Mouse (Mus musculus) limb, embryonic 13.5 days (tissue): ENCODE measurements at regions not wholly inside any gene's neighbourhood (a gene's known extent, or its start where the extent isn't known, plus 50 kb on each side); places are given as distances from the start of the nearest gene placed in this dataset.

ENCODE experiments used
- ATAC-seq: fragments of 200-750 bp; cut with Nextera tagmentation; 2 replicates; pipeline ENCODE4 v1.8.0; 2017; ENCODE audit warnings: low read depth, moderate number of reproducible peaks, moderate TSS enrichment; ENCODE audit not compliant: low FRiP score
- H3K27ac ChIP-seq: fragments of 300-500 bp; sonication (generic); 2 replicates; pipeline ENCODE4 v1.5.1; 2015; ENCODE audit warnings: inconsistent platforms, mild to moderate bottlenecking, moderate library complexity
- H3K27me3 ChIP-seq: fragments of 300-500 bp; sonication (generic); 2 replicates; pipeline ENCODE4 v1.6.1; 2015; ENCODE audit warnings: mild to moderate bottlenecking, inconsistent platforms
- H3K36me3 ChIP-seq: fragments of 300-500 bp; sonication (generic); 2 replicates; pipeline ENCODE4 v1.6.1; 2015; ENCODE audit warnings: inconsistent platforms, mild to moderate bottlenecking, moderate library complexity
- H3K4me1 ChIP-seq: fragments of 300-500 bp; sonication (generic); 2 replicates; pipeline ENCODE4 v1.6.1; 2015; ENCODE audit warnings: inconsistent platforms
- H3K4me2 ChIP-seq: fragments of 300-500 bp; sonication (generic); replicated peaks from 2 replicates; pipeline ENCODE4 v1.6.1; 2015; ENCODE audit warnings: inconsistent platforms, mild to moderate bottlenecking, moderate library complexity
- H3K4me3 ChIP-seq: fragments of 300-500 bp; sonication (generic); 2 replicates; pipeline ENCODE4 v1.5.1; 2015; ENCODE audit warnings: moderate library complexity, mild to moderate bottlenecking, inconsistent platforms
- H3K9ac ChIP-seq: fragments of 300-500 bp; sonication (generic); 2 replicates; pipeline ENCODE4 v1.6.1; 2015; ENCODE audit warnings: mild to moderate bottlenecking, inconsistent platforms
- H3K9me3 ChIP-seq: fragments of 300-500 bp; sonication (generic); 2 replicates; pipeline ENCODE4 v1.6.1; 2016; ENCODE audit warnings: inconsistent platforms
- WGBS: fragments of 180-500 bp; shearing (Covaris S2); methylation state at CpG from one replicate; pipeline ENCODE4 v1.1.7; 2015; 5-methylcytosine and 5-hydroxymethylcytosine counted together

DNA sequence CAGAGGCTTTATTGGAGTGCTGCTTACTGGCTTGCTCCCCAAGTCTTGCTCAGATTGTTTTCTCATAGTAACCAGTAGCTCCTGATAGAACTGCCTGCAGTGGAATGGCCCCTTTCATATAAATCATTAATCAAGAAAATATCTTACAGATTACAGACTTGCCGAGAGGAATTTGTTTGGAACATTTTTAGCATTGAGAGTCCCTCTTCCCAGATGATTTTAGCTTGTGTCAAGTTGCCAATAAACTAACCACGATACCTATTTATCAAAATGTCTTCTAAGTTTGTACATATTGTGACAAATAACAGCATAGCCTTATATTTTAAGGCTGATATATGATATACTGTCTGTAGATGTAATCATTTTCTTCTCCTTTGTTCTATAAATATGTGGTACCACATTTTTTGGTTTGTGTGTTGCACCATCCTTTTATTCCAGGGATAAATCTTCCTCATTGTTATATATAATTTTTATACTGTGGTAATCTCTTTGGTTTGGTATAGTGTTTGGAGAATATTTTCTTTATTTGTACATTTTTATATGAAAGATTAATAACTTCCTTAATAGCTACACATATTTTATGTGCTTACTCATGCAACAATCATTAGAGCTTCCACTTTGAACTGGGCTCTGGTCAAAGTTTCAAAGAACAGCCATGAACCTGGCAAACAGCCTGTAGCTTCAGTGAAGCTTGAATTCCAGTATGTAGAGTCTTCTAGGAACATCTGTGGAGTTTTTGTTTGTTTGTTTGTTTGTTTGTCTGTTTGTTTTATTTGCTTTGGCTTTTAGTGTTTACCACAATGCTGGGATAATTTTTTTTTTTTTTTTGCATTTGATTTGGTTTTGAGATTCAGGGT, 153.1 kb upstream of the Marcks start:
- no peak for ATAC-seq
- H3K27me3 ChIP-seq: no peaks in the 10 kb centered on the region

DNA sequence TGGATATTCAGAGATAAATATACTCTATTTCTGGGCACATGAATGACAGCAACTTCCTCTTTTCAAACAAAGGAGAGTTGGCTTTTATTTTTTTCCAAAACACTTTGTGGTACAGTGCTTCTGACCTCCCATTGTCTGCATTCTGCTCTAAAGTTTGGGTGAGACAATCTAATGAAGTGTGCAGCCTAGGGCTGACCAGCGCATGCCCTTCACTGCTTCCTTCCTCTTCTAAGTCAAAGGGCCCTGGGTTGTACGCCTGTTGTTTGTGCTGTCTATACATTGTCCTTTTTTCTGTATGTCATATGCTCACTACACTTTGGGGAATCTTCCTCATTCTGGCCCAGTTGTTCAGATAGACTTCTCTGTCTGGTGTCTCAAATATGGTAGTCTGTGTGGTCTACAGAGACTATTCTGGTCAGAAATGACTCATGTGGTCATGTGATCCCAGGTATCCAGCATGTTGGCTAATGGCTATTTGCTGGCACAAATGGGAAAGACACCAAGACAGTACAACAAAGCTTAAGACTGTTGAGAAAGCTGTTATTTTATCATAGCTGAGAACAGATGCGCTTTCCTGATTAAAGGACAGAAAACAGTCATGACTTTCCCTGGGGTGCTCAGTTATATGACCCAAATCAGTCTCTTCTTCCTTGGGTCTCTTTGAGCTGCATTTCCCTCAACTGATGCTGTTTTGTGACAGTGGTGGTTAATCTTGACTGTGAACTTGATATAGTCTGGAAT, 151.4 kb upstream of the Marcks start:
- Histone ChIP-seq H3K9me3 (no peaks in the 10 kb centered on the region), H3K4me1 (no peaks in the 10 kb centered on the region), H3K27ac (no peak overlapping the region), H3K9ac (no peak overlapping the region), H3K4me3 (no peak overlapping the region), H3K36me3 (no peaks in the 10 kb centered on the region), H3K27me3 (no peaks in the 10 kb centered on the region), H3K4me2 (no peak overlapping the region)
- ATAC-seq: no peak
- WGBS: 86% methylated on average over 3 of the region's 3 CpGs

More for the DNA sequence above, 153.1 kb upstream of the Marcks start:
- Histone ChIP-seq H3K36me3 (no peaks in the 10 kb centered on the region), H3K9ac (no peak overlapping the region), H3K4me2 (no peak overlapping the region), H3K4me3 (no peak overlapping the region), H3K4me1 (no peaks in the 10 kb centered on the region), H3K9me3 (no peaks in the 10 kb centered on the region), H3K27ac (no peak overlapping the region)
- WGBS: 87% methylated on average over 2 of the region's 2 CpGs

DNA sequence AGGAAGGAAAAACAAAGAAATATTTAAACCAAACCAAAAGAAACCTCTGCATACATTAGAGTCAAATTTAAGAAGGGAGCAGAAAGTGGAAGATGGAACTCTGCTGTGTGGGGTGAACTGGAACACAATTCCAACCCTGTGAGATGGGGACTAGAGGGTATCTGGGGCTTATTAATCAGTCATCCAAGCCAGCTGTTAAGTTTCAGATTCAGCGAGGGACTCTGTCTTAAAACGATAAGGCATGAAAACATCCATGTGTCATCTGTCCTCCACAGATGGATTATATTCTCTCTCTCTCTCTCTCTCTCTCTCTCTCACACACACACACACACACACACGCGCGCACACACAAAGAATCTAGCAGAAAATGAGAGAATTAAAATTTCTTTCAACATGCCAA, 147.6 kb upstream of the Marcks start:
- no peak for ATAC-seq
- Histone ChIP-seq H3K4me3 (no peak overlapping the region), H3K27ac (no peak overlapping the region), H3K27me3 (no peaks in the 10 kb centered on the region), H3K9ac (no peak overlapping the region), H3K9me3 (no peaks in the 10 kb centered on the region), H3K36me3 (no peaks in the 10 kb centered on the region), H3K4me2 (no peak overlapping the region), H3K4me1 (no peaks in the 10 kb centered on the region)
- WGBS: 88% methylated on average over 5 of the region's 5 CpGs

DNA sequence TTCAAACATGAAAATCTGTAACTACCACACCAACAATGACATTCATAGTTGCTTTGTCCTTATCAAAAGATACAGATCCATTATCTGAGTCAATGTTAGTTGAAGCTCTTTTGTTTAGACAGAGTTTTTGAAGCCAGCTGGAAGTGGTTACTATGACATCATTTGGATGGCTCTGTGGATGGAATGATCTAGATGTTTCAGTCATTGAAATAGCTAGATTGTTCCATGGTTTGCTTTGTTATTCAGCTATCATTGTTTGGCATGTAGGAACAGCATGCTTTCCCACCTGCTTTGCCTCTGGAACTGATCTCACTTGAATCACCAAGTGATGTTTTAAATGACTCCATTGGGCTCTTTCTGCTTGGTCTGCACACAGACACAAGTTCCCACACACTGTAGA, 144.2 kb upstream of the Marcks start:
- Histone ChIP-seq H3K9me3 (no peaks in the 10 kb centered on the region), H3K4me2 (no peak overlapping the region), H3K36me3 (no peaks in the 10 kb centered on the region), H3K27me3 (no peaks in the 10 kb centered on the region), H3K27ac (no peak overlapping the region), H3K9ac (no peak overlapping the region), H3K4me1 (no peaks in the 10 kb centered on the region), H3K4me3 (no peak overlapping the region)
- no peak for ATAC-seq

DNA sequence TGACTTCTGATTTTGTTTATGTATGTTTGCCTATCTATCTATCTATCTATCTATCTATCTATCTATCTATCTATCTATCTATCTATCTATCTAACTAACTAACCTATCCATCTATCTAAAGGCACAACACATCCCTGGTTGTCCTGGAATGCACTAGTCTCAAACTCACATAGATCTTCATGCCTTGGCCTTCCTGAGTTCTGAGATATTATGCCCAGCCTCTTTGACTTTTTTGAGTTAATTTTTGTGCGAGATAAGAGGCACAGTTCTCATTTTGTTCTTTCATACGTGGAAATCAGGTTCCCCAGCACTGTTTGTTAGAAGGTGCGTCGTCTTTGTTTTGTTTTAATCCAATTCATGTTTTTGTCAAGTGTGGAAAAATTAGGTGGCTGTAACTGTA, 142.1 kb upstream of the Marcks start:
- 91% methylated on average over 4 of the region's 4 CpGs for WGBS
- no peaks in the 10 kb centered on the region for H3K4me1 ChIP-seq
- H3K9me3 ChIP-seq: no peaks in the 10 kb centered on the region
- H3K27me3 ChIP-seq: no peaks in the 10 kb centered on the region
- no peak overlapping the region for H3K27ac ChIP-seq
- H3K9ac ChIP-seq: no peak overlapping the region
- H3K4me2 ChIP-seq: no peak overlapping the region
- H3K36me3 ChIP-seq: no peaks in the 10 kb centered on the region
- H3K4me3 ChIP-seq: no peak overlapping the region
- no peak for ATAC-seq

DNA sequence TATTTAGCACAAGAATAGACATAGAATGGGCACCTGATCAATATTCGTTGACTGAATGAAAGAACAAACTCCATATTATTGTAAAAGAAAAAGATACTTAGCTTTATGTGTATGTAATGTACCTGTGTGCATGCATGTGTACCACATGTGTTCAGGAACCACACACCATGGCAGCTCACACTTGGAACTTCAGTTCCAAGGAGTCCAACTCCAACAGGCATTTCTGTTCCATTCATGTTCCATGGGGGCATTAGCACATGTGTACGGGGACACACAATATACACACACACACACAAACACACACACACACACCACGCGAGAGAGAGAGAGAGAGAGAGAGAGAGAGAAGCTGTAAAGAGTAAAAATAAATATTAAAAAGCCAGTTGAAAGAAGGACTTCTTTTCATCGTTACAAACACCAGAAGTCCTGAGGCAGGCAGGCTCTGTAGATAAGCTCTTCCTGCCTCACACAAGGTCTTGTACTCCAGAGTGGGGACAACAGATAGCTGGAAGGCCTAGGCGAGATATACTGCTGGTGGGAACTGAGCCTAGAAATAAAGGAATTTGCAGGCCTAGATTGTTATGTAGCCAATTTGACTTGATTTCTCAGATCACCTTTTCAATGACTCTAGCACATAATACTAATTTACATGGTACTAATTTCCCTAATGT, 141.6 kb upstream of the Marcks start:
- Histone ChIP-seq H3K4me3 (no peak overlapping the region), H3K27me3 (no peaks in the 10 kb centered on the region), H3K9ac (no peak overlapping the region), H3K4me1 (no peaks in the 10 kb centered on the region), H3K4me2 (no peak overlapping the region), H3K36me3 (no peaks in the 10 kb centered on the region), H3K27ac (no peak overlapping the region), H3K9me3 (no peaks in the 10 kb centered on the region)
- 86% methylated on average over 6 of the region's 6 CpGs for WGBS
- ATAC-seq: no peak

DNA sequence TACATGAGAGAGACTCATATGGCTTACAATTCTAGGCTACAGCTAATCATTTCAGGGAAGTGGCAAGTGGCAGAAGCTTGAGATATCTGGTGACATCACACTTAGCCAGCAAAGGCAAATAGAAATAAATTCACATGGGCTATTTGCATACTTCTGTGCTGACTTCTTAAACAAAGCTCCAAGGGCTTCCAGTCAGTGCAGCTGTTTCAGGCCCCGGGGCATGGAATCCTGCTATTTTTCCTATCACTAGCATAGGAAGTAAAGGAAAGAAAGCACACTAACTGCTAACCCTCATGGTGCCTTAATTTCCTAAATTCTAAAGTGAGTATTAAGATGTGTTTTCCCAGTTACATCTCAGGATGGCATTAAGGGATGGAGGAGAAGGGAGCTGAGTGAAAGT, 140.6 kb upstream of the Marcks start:
- Histone ChIP-seq H3K9me3 (no peaks in the 10 kb centered on the region), H3K27me3 (no peaks in the 10 kb centered on the region), H3K27ac (no peak overlapping the region), H3K4me2 (no peak overlapping the region), H3K9ac (no peak overlapping the region), H3K4me3 (no peak overlapping the region), H3K36me3 (no peaks in the 10 kb centered on the region), H3K4me1 (no peaks in the 10 kb centered on the region)
- 70% methylated on average over 1 of the region's 1 CpGs for WGBS
- ATAC-seq: no peak

DNA sequence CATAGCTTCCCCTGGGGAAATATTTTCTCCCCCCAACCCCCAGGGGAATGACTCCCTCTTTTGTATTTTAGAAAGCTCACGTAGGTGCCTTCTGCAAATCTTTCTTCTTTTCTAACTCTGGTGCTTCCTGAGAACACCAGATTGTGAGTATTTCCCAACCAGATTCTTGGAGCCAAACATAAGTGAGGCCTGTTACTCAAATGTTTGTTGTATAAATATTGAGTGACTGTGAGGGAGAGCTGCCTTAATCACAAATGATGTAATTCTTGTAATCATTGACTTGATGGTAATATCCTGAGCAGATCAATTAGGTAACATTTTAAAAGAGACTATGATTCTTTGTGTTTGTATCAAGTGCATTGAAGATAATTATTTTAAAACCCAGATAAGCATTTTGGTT, 137.1 kb upstream of the Marcks start:
- 76% methylated on average over 1 of the region's 1 CpGs for whole genome bisulfite sequencing
- no peak overlapping the region for H3K9ac ChIP-seq
- no peak for ATAC-seq

DNA sequence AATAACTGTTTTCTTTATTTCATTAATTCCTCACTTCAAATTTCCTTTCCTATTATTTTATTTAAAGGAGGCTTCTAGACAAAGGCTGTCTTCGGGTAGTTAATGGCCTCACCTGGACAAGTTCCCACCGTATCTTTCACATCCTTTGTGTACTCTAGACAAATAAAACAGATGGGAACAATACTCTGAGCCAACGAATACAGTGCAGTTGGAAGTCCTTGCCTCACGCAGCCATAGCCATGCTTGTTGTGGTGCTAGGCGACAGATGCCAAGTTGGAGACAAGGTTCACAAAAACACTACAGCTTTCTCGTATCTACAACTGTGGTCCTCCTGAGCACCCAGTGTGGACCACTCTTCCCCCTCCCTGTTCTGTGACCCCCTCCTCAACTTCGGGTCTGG, 136.6 kb upstream of the Marcks start:
- H3K9ac ChIP-seq: no peak overlapping the region
- no peak overlapping the region for H3K4me3 ChIP-seq
- no peaks in the 10 kb centered on the region for H3K9me3 ChIP-seq
- H3K4me1 ChIP-seq: no peaks in the 10 kb centered on the region
- 79% methylated on average over 7 of the region's 7 CpGs for WGBS
- no peaks in the 10 kb centered on the region for H3K27me3 ChIP-seq
- no peak overlapping the region for H3K27ac ChIP-seq
- no peaks in the 10 kb centered on the region for H3K36me3 ChIP-seq
- no peak overlapping the region for H3K4me2 ChIP-seq
- ATAC-seq: no peak

More for the DNA sequence above, 137.1 kb upstream of the Marcks start:
- Histone ChIP-seq H3K4me1 (no peaks in the 10 kb centered on the region), H3K27ac (no peak overlapping the region), H3K36me3 (no peaks in the 10 kb centered on the region), H3K27me3 (no peaks in the 10 kb centered on the region), H3K4me3 (no peak overlapping the region), H3K4me2 (no peak overlapping the region), H3K9me3 (no peaks in the 10 kb centered on the region)

DNA sequence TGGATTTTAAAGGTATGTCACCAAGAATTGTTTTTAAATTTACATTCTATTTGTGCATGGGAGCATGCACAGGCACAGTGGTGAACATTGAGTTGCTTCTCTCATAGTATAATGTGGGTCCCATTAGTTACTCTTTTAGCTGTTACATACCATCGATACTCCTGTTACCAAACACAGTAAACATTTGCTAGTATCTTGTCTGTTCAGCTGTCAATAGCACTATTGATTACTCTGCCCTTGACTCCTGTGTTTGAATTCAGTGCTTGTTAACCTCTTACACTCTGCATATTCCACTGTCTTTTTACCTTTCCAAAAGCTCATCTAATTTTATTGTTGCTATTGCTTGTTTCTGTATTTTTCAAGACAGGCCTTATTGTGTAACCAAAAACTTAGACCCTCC, 133.2 kb upstream of the Marcks start:
- Histone ChIP-seq H3K36me3 (no peaks in the 10 kb centered on the region), H3K9ac (no peak overlapping the region), H3K4me2 (no peak overlapping the region), H3K9me3 (no peaks in the 10 kb centered on the region), H3K4me3 (no peak overlapping the region), H3K27me3 (no peaks in the 10 kb centered on the region), H3K4me1 (no peaks in the 10 kb centered on the region), H3K27ac (no peak overlapping the region)
- WGBS: 94% methylated on average over 1 of the region's 1 CpGs
- no peak for ATAC-seq

DNA sequence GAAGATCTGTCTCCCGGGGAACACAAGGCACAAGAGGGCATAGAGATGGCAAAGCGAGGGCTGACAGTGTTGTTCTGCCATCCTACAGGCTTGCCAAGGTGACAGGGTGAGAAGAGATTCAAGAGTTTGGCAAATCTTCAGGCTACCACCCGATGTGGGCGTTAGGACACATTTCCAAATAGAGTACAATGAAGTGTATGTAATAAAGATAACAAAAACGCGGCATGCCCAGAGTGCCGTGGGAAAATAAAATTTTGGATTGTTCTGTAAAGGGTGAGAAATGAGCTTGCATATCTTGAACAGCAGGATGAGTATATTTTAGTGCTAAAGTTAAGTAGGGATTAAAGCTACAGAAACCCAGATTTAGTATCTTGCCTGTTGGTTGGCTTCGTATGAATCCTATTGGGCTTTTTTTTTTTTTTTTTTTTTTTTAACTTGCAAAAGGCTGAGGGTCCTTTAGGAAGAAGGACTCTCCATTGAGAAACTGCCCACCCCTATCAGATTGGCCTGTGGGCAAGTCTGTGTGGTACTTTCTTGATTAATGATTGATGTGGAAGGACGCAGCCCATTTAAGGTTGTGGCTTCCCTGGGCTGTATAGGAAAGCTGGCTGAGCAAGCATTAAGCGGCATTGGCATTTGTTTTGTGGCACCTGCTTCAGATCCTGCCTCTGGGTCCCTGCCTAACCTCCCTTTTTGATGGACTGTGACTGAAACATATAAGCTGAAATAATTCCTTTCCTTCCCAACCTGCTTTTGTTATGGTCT, 131.7 kb upstream of the Marcks start:
- no peaks in the 10 kb centered on the region for H3K27me3 ChIP-seq
- no peak overlapping the region for H3K27ac ChIP-seq
- no peak overlapping the region for H3K4me3 ChIP-seq
- H3K4me2 ChIP-seq: no peak overlapping the region
- H3K9me3 ChIP-seq: no peaks in the 10 kb centered on the region
- no peak for ATAC-seq
- no peaks in the 10 kb centered on the region for H3K4me1 ChIP-seq
- H3K9ac ChIP-seq: no peak overlapping the region
- no peaks in the 10 kb centered on the region for H3K36me3 ChIP-seq
- WGBS: 88% methylated on average over 10 of the region's 10 CpGs

DNA sequence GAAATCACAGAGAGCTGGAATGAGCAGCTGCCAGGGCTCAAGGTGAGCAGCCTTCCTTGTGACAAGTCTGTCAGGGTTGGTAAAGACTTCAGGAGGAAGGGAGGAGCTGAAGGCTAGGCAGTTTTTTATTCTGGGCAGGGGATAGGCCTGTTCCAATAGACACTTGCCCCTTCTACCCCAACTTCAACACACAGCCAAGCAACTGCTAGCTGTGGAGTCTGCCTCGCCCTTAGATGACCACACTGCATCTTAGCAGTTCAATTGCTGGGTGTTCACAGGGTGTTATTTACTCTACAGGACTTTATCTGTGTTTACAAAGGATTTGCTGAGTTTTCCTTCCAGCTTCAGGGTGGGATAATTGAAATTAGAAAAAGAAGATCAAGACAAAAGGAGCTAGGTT, 128.2 kb upstream of the Marcks start:
- no peaks in the 10 kb centered on the region for H3K27me3 ChIP-seq
- WGBS: 57% methylated on average over 1 of the region's 1 CpGs
- H3K4me3 ChIP-seq: no peak overlapping the region
- H3K9me3 ChIP-seq: no peaks in the 10 kb centered on the region
- H3K9ac ChIP-seq: no peak overlapping the region
- no peak for ATAC-seq
- H3K36me3 ChIP-seq: no peaks in the 10 kb centered on the region
- no peak overlapping the region for H3K27ac ChIP-seq
- H3K4me2 ChIP-seq: no peak overlapping the region
- H3K4me1 ChIP-seq: no peaks in the 10 kb centered on the region
